Mouse (Mus musculus) hindbrain, embryonic 15.5 days (tissue): ENCODE data around the gene Cryge. TPM values are rescaled to one million over a fixed set of nuclear protein-coding genes. Genes with fewer than 3 reads are reported as not detected.
"Not testable (repeated sequence)": the region's sequence is repeated elsewhere in the genome, so short reads cannot be mapped to it uniquely, and the experiment has no call there.

Experiments used
- ATAC-seq: fragments of 200-750 bp; cut with Nextera tagmentation; 2 replicates; pipeline ENCODE4 v1.8.0; 2017; ENCODE audit warnings: low read depth, moderate number of reproducible peaks, moderate TSS enrichment; ENCODE audit not compliant: low FRiP score
- H3K27ac ChIP-seq: fragments of 300-500 bp; sonication (generic); replicated peaks from 2 replicates; pipeline ENCODE4 v1.5.1; 2015; ENCODE audit warnings: mild to moderate bottlenecking, inconsistent platforms
- H3K27me3 ChIP-seq: fragments of 300-500 bp; sonication (generic); 2 replicates; pipeline ENCODE4 v1.6.1; 2015; ENCODE audit warnings: control low read depth, inconsistent platforms
- H3K36me3 ChIP-seq: fragments of 300-500 bp; sonication (generic); 2 replicates; pipeline ENCODE4 v1.6.1; 2015; ENCODE audit warnings: control low read depth, inconsistent platforms
- H3K4me1 ChIP-seq: fragments of 300-500 bp; sonication (generic); replicated peaks from 2 replicates; pipeline ENCODE4 v1.6.1; 2015; ENCODE audit warnings: control low read depth, inconsistent platforms
- H3K4me2 ChIP-seq: fragments of 300-500 bp; sonication (generic); 2 replicates; pipeline ENCODE4 v1.6.1; 2015; ENCODE audit warnings: moderate library complexity, mild to moderate bottlenecking, inconsistent platforms
- H3K4me3 ChIP-seq: fragments of 300-500 bp; sonication (generic); 2 replicates; pipeline ENCODE4 v1.5.1; 2015; ENCODE audit warnings: mild to moderate bottlenecking, inconsistent platforms
- H3K9ac ChIP-seq: fragments of 300-500 bp; sonication (generic); 2 replicates; pipeline ENCODE4 v1.6.1; 2015; ENCODE audit warnings: inconsistent platforms
- H3K9me3 ChIP-seq: fragments of 300-500 bp; sonication (generic); 2 replicates; pipeline ENCODE4 v1.6.1; 2016; ENCODE audit warnings: control low read depth, inconsistent platforms
- WGBS: fragments of 180-500 bp; shearing (Covaris S2); methylation state at CpG from one replicate; pipeline ENCODE4 v1.1.7; 2015; 5-methylcytosine and 5-hydroxymethylcytosine counted together
- polyA plus RNA-seq: library from polyadenylated mRNA; unstranded; fragments of >200 nt; fragmentation: Nextera tagmentation; extraction: Ambion mirVana; gene quantifications from 2 replicates; pipeline ENCODE4 v1.2.1, GENCODE M21; 2015

Cryge gene
- not detected in 2 replicates for polyA plus RNA-seq

DNA sequence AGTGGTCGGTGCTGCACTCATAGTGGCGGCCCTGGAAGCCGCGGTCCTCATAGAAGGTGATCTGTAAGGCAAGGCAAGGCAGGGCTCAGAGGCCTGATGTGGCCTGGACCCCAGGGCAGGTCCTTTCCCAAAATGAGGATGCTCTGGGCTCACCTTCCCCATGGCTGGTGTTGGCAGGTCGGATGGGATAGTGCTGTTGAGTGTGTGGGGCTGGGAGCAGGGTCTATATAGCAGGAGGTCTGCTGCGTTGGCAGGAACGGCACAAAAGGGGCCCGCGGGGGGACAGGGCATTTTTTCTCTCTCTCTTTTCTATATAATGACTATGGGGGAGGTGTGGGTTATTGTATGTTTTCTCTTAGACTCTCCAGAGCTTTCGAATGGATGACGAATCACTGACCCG is at the start of gene Cryge:
TSS of gene Cryge (minus strand) at position 198 of the 400 bp plus-strand sequence.
- H3K36me3 ChIP-seq, H3K9me3 ChIP-seq, H3K27me3 ChIP-seq, H3K4me3 ChIP-seq, H3K9ac ChIP-seq, H3K4me2 ChIP-seq, H3K4me1 ChIP-seq, ATAC-seq, H3K27ac ChIP-seq: not testable (repeated sequence)
- WGBS: 39% methylated on average over 11 of the region's 12 CpGs

DNA sequence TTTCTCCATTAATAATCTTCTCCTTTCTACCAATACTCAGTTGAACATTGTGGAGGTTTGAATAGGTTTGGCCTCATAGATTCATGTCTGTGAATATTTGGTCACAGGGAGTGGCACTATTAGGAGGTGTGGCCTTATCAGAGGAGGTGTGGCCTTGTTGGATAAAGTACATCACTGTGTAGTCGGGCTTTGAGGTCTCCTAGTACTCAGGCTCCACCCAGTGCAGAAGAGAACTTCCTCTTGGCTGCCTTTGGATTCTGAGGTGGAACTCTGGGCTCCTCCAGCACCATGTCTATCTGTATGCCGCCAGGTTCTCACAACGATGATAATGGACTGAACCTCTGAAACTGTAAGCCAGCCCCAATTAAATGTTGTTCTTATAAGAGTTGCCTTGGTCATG is 46.0 kb upstream of the Cryge start:
- Histone ChIP-seq H3K9ac (no peak overlapping the region), H3K4me1 (no peaks in the 10 kb centered on the region), H3K9me3 (no peaks in the 10 kb centered on the region), H3K27ac (no peak overlapping the region), H3K4me3 (no peak overlapping the region), H3K4me2 (no peak overlapping the region), H3K36me3 (no peaks in the 10 kb centered on the region), H3K27me3 (no peaks in the 10 kb centered on the region)
- WGBS: 81% methylated on average over 3 of the region's 3 CpGs
- no peak for ATAC-seq

DNA sequence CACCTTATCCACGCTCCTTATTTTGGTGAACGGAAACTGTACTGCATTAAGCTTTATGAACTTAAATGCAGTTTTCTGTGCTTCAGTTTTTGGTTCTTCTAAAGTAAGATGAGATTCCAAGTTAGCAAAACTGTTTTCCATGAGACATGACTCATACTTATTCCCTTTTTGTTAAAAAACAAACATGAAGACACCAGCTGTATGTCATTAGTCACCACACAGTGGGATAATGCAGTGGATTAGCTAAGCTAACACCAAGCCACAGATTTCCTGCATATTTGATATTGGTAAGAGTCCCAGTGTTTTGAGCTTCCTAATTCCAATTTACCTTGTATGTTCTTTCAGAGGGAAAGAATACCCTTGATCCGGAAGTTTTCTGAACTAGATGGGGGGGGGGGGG is 40.6 kb upstream of the Cryge start:
- Histone ChIP-seq H3K9ac (no peak overlapping the region), H3K36me3 (no peaks in the 10 kb centered on the region), H3K27ac (no peak overlapping the region), H3K4me3 (no peak overlapping the region), H3K4me1 (no peaks in the 10 kb centered on the region), H3K4me2 (no peak overlapping the region), H3K27me3 (no peaks in the 10 kb centered on the region), H3K9me3 (no peaks in the 10 kb centered on the region)
- WGBS: 95% methylated on average over 3 of the region's 3 CpGs
- no peak for ATAC-seq

DNA sequence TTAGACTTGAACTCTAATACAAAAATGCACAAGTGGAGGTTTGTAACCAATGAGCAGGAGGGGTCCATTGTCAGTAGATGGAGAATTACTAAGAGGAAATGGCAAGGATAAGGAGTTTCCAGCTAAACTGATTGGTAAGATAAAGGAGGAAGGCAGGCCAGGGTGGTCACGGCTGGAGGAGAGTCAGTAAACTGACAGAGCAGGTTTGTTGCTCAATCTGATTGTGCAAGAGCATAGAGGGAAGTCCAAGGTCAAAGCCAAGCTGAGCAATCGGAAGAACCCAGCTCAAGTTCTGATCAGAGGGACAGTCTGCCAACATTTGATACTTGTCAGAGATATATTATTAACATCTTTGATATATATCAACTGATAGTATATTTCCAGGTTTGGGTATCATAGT is 39.4 kb upstream of the Cryge start:
- Histone ChIP-seq H3K36me3 (no peaks in the 10 kb centered on the region), H3K4me3 (no peak overlapping the region), H3K9ac (no peak overlapping the region), H3K27ac (no peak overlapping the region), H3K4me1 (no peaks in the 10 kb centered on the region), H3K4me2 (no peak overlapping the region), H3K27me3 (no peaks in the 10 kb centered on the region), H3K9me3 (no peaks in the 10 kb centered on the region)
- 79% methylated on average over 2 of the region's 2 CpGs for WGBS
- ATAC-seq: no peak

DNA sequence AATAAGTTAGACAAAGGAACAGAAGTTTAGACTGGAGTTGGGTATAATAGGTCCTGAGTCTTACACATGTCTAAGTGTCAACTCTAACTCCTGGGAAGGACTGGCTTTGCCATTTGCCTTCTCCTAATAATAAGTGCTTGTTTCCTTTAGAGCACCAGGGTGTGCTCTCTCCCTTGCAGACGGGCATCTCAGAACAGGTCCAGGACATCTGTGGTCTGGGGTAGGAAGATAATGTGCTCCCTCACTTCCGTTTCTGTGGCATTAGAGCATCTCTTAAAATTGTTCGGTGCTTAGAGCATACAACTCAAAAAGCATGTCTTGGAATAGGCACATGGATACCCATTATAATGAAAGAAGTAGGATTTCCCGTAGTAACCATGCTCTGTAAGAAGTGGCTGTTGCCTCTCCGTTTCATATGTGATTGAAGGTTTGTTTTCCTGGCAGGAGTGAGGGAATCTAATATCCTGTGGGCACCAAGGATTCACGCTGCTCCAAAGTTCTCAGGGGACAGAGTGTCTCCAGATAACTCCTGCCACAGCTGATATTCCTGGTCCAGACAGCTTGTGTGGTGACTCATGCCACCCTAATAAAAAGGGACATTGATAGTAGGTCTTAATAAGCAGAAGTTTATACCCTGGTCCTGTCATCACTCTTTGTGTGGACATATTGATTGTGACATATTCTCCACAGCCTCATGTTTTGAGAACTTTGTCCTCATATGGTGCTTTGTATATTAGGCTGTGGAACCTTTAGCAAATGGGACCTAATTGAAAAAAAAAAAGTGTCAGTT is 37.8 kb upstream of the Cryge start:
- Histone ChIP-seq H3K4me2 (no peak overlapping the region), H3K4me1 (no peaks in the 10 kb centered on the region), H3K27me3 (no peaks in the 10 kb centered on the region), H3K9ac (no peak overlapping the region), H3K4me3 (no peak overlapping the region), H3K9me3 (no peaks in the 10 kb centered on the region), H3K27ac (no peak overlapping the region), H3K36me3 (no peaks in the 10 kb centered on the region)
- 79% methylated on average over 6 of the region's 6 CpGs for WGBS
- no peak for ATAC-seq

DNA sequence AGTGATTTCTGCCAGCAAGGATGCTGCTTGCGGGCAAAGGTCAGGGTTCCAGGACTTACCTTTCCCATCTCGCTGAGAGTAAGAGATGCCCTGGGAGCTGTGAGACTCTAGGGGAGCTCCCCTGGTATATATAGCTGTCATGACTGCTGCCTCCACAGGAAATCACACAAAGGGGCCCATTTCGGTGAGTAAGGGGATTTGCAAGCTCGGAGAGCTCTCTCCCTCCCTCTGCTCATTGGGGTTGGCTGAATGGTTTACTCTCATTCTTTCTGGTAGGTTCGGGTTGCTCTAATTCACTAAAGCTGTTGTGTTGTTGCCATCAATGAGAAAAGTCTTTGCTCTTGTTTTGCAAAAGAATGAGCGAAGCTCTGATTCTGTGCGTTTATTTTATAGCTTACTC is 31.2 kb upstream of the Cryge start, which contains the start of gene Crygb:
TSS of gene Crygb (minus strand) at position 101 of the 400 bp plus-strand sequence.
- Histone ChIP-seq H3K27ac (no peak within 1 kb of the TSS), H3K4me2 (0 out of 2 replicates have a peak within 1 kb of the TSS, but pooled peaks have one; percentile 15), H3K4me3 (no peak within 1 kb of the TSS), H3K36me3 (no peaks in the 10 kb centered on the region), H3K9ac (no peak within 1 kb of the TSS), H3K4me1 (no peaks in the 10 kb centered on the region), H3K27me3 (no peaks in the 10 kb centered on the region), H3K9me3 (no peaks in the 10 kb centered on the region)
- ATAC-seq: no peak
- WGBS: 35% methylated on average over 7 of the region's 7 CpGs

DNA sequence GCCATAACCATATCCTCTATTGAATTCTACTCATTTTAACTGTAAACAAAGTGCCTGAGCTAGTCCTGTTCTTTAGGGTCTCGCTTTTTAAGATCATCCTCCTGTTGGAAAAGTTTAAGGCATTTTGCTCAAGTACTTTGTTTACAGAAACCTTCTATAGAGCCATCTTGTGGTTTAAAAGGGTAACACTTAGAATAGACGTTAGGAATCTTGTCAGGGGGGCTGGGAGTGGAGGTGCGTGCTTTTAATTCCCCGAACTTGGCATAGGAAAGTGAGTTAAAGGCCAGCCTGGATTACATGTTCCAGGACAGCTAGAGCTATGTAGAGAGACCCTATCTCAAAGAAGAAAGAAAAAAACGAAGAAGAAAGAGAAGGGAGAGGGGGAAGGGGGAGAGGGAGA is 24.7 kb upstream of the Cryge start:
- no peak overlapping the region for H3K27ac ChIP-seq
- no peak overlapping the region for H3K4me3 ChIP-seq
- H3K9me3 ChIP-seq: no peaks in the 10 kb centered on the region
- 34% methylated on average over 5 of the region's 5 CpGs for WGBS
- no peak overlapping the region for H3K9ac ChIP-seq
- no peak for ATAC-seq
- no peaks in the 10 kb centered on the region for H3K4me1 ChIP-seq
- no peaks in the 10 kb centered on the region for H3K27me3 ChIP-seq
- H3K4me2 ChIP-seq: no peak overlapping the region
- no peaks in the 10 kb centered on the region for H3K36me3 ChIP-seq

DNA sequence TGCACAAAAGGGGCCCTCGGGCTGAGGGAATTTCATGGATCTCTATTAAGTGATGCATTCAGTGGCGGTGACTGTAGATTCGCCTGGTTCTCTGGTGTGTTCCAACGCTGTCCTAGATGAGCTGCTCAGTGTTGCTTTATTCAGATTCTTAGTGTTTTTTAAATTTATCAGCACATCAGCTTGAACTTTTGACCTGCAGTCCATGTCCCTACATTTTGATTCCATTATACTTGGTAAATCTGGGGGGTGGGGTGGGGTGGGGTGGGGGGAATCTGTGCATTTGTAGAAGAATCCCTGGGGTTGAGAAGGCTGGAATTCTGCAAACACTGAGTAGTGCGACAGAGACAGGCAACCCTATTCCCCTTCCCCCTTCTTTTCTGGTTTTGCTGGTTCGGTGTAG is 22.6 kb upstream of the Cryge start, which contains the start of gene Crygc:
TSS of gene Crygc (minus strand) at position 101 of the 400 bp plus-strand sequence.
- Histone ChIP-seq H3K4me1 (no peaks in the 10 kb centered on the region), H3K9me3 (no peaks in the 10 kb centered on the region), H3K27ac (no peak within 1 kb of the TSS), H3K4me2 (no peak within 1 kb of the TSS), H3K4me3 (no peak within 1 kb of the TSS), H3K36me3 (no peaks in the 10 kb centered on the region), H3K27me3 (no peaks in the 10 kb centered on the region), H3K9ac (no peak within 1 kb of the TSS)
- ATAC-seq: no peak
- WGBS: 56% methylated on average over 6 of the region's 6 CpGs

DNA sequence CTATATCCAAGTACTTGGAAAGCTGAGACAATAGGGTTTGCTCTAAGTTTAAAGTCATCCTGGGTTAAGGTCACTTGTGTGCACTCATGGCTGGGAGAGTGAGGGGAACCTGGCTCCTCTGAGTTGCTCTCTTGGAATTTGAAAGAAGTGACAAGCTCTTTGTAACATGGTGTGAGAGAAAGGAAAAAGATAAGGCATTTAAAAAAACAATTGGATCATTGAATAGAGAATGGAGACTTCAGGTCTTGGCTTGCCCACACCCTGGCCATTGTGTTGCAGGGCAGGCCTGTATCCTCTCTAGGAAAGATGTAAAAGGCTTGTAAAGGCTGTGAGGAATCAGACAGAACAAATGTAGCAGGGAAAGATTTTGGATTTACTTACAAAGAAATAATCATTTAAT is 16.9 kb upstream of the Cryge start:
- no peaks in the 10 kb centered on the region for H3K4me1 ChIP-seq
- H3K9me3 ChIP-seq: no peaks in the 10 kb centered on the region
- no peak overlapping the region for H3K4me2 ChIP-seq
- no peak for ATAC-seq
- no peaks in the 10 kb centered on the region for H3K36me3 ChIP-seq
- no peaks in the 10 kb centered on the region for H3K27me3 ChIP-seq
- H3K9ac ChIP-seq: no peak overlapping the region
- no peak overlapping the region for H3K27ac ChIP-seq
- H3K4me3 ChIP-seq: no peak overlapping the region

DNA sequence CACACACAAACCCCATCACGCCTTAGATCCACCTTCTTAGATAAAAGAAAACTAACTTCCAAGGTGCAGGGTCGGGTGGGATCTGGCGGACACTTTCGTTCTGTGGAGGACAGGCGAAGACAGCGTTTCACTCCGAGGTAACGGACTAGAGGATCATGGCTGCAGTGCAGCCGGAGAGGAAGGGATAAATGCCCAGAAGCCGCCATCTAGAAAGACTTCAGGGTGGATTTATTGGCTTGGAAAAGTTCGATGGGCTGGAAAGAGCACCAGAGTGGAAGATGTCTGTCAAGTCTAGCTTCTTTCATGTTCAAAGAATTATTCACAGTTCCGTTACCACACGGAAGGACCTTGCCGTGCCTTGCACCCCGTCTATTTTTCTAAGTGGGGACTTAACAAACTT is 13.3 kb upstream of the Cryge start:
- WGBS: 76% methylated on average over 15 of the region's 15 CpGs

DNA sequence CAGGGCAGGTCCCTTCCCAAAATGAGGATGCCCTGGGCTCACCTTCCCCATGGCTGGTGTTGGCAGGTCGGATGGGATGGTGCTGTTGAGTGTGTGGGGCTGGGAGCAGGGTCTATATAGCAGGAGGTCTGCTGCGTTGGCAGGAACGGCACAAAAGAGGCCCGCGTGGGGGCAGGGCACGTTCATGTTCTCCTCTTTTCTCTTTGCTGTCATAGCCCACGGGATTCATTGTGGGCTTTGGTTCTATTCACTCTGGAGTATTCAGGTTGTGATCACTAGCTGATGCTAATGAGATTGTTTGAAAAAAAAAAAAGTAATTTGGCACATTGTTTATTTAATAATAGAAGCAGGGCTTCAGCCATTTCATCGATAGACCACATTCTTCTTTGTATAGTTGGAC is 12.4 kb upstream of the Cryge start, which contains the start of gene Crygd:
TSS of gene Crygd (minus strand) at position 101 of the 400 bp plus-strand sequence.
- Histone ChIP-seq H3K27ac (no peak within 1 kb of the TSS), H3K9ac (no peak within 1 kb of the TSS), H3K27me3 (no peaks in the 10 kb centered on the region), H3K4me1 (no peaks in the 10 kb centered on the region), H3K4me2 (no peak within 1 kb of the TSS), H3K36me3 (no peaks in the 10 kb centered on the region), H3K4me3 (no peak within 1 kb of the TSS), H3K9me3 (no peaks in the 10 kb centered on the region)
- ATAC-seq: no peak
- 46% methylated on average over 8 of the region's 8 CpGs for whole genome bisulfite sequencing

More for the DNA sequence above, 13.3 kb upstream of the Cryge start:
- H3K4me1 ChIP-seq: no peaks in the 10 kb centered on the region
- H3K4me2 ChIP-seq: no peak overlapping the region
- H3K9ac ChIP-seq: no peak overlapping the region
- no peaks in the 10 kb centered on the region for H3K27me3 ChIP-seq
- no peaks in the 10 kb centered on the region for H3K36me3 ChIP-seq
- no peak for ATAC-seq
- H3K4me3 ChIP-seq: no peak overlapping the region
- H3K9me3 ChIP-seq: no peaks in the 10 kb centered on the region
- H3K27ac ChIP-seq: no peak overlapping the region

DNA sequence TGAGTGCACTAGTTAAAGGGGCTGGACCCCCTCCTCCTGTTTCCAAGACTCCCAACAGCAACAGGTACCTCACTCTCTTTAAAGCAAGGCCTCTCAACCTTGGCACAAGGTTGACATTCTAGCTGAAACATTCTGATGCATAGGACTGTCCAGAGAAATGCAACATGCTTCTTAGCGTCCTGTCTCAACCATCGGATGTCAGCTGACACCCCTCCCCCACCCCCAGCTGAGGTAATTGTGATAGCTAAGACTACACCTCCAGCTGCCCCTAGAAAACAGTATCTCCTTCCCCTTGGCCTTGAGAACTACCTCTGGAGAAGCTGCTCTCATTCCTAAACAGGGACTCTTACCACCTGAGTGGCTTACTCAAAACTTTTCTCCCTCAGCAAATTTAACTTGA is 1.2 kb upstream of the Cryge start:
- no peaks in the 10 kb centered on the region for H3K36me3 ChIP-seq
- 32% methylated on average over 2 of the region's 2 CpGs for WGBS

DNA sequence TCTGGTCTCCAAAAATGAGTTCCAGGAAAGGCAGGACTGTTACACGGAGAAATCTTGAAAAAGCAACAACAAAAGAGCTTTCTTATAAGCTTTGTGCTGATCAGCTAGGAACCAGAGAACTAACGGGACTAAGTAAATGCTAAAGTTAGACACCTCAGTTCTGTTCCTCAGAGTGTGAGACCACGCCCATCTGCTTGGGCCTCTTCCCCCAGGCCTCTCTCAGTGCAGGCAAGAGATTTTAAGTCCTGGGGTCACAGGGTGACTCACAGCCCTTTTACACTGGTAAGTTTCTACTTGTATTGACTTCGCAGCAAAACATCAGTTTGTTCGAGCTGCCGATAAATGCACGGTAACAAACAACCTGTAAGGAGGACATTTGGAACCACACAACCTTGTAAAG is 747 bp upstream of the Cryge start:
- Histone ChIP-seq H3K4me3 (no peak overlapping the region), H3K36me3 (no peaks in the 10 kb centered on the region), H3K4me2 (no peak overlapping the region), H3K27ac (no peak overlapping the region), H3K4me1 (no peaks in the 10 kb centered on the region), H3K27me3 (no peaks in the 10 kb centered on the region), H3K9ac (no peak overlapping the region), H3K9me3 (no peaks in the 10 kb centered on the region)
- 57% methylated on average over 7 of the region's 7 CpGs for WGBS
- ATAC-seq: no peak

More for the DNA sequence above, 1.2 kb upstream of the Cryge start:
- no peak overlapping the region for H3K4me3 ChIP-seq
- H3K9ac ChIP-seq: no peak overlapping the region
- H3K9me3 ChIP-seq: no peaks in the 10 kb centered on the region
- no peak overlapping the region for H3K27ac ChIP-seq
- no peak overlapping the region for H3K4me2 ChIP-seq
- no peak for ATAC-seq
- no peaks in the 10 kb centered on the region for H3K4me1 ChIP-seq
- no peaks in the 10 kb centered on the region for H3K27me3 ChIP-seq
